Mouse (Mus musculus): Measurements from ENCODE around the gene Patl2. TPM values are rescaled to one million over a fixed set of nuclear protein-coding genes. Genes with fewer than 3 reads are reported as not detected.

Gene Patl2
- polyA plus RNA-seq, 1 experiment from 2014 or later = not detected

- no peaks in the 10 kb centered on the region; the same call in 1 of the 2 replicates for H3K4me1 ChIP-seq (ENCODE audit: control insufficient read depth, insufficient read depth, low read length)
- no peak overlapping the region for H3K9ac ChIP-seq (ENCODE audit: low read length)
- H3K27ac ChIP-seq (replicated peaks; ENCODE audit: low read depth, low read length) = no peak overlapping the region
- 80% methylated on average over 2 of the region's 2 CpGs for WGBS
- H3K4me2 ChIP-seq (ENCODE audit: low read depth, severe bottlenecking) = no peak overlapping the region
- H3K9me3 ChIP-seq (ENCODE audit: control insufficient read depth, low read length) = no peaks in the 10 kb centered on the region
- no peaks in the 10 kb centered on the region; the same call in 1 of the 2 replicates for H3K36me3 ChIP-seq (ENCODE audit: control insufficient read depth, insufficient read depth, low read length)
- H3K27me3 ChIP-seq (ENCODE audit: control insufficient read depth, insufficient read depth, low read length) = no peaks in the 10 kb centered on the region
- no peak for DNase-seq (ENCODE audit: low spot score)
- no peak for ATAC-seq (ENCODE audit: insufficient number of reproducible peaks, low FRiP score, low TSS enrichment, low read depth)
- H3K4me3 ChIP-seq (ENCODE audit: low read depth, low read length) = no peak overlapping the region
Observed at GRCm38 (mm10) chr2:122155292-122155691, 30.7 kb downstream of the Patl2 start.

- WGBS = 93% methylated on average over 2 of the region's 2 CpGs
- Histone ChIP-seq H3K4me2 (ENCODE audit: low read depth, severe bottlenecking) (no peak overlapping the region), H3K4me1 (ENCODE audit: control insufficient read depth, insufficient read depth, low read length) (no peaks in the 10 kb centered on the region; the same call in 1 of the 2 replicates), H3K9ac (ENCODE audit: low read length) (no peak overlapping the region), H3K36me3 (ENCODE audit: control insufficient read depth, insufficient read depth, low read length) (no peaks in the 10 kb centered on the region; the same call in 1 of the 2 replicates), H3K27me3 (ENCODE audit: control insufficient read depth, insufficient read depth, low read length) (no peaks in the 10 kb centered on the region), H3K4me3 (ENCODE audit: low read depth, low read length) (no peak overlapping the region), H3K27ac (replicated peaks; ENCODE audit: low read depth, low read length) (no peak overlapping the region), H3K9me3 (ENCODE audit: control insufficient read depth, low read length) (no peaks in the 10 kb centered on the region)
- ATAC-seq (ENCODE audit: insufficient number of reproducible peaks, low FRiP score, low TSS enrichment, low read depth) (no peak), DNase-seq (ENCODE audit: low spot score) (no peak)
Observed at GRCm38 (mm10) chr2:122154479-122154878, 31.5 kb downstream of the Patl2 start.

GRCm38 (mm10) chr2:122153681-122154365 lies 32.2 kb downstream of the Patl2 start:
- no peak for ATAC-seq (ENCODE audit: insufficient number of reproducible peaks, low FRiP score, low TSS enrichment, low read depth)
- 81% methylated on average over 6 of the region's 7 CpGs for WGBS
- no peaks in the 10 kb centered on the region for H3K9me3 ChIP-seq (ENCODE audit: control insufficient read depth, low read length)
- DNase-seq (ENCODE audit: low spot score) = no peak
- H3K9ac ChIP-seq (ENCODE audit: low read length) = no peak overlapping the region
- H3K36me3 ChIP-seq (ENCODE audit: control insufficient read depth, insufficient read depth, low read length) = no peaks in the 10 kb centered on the region; the same call in 1 of the 2 replicates
- no peak overlapping the region for H3K4me3 ChIP-seq (ENCODE audit: low read depth, low read length)
- H3K27me3 ChIP-seq (ENCODE audit: control insufficient read depth, insufficient read depth, low read length) = no peaks in the 10 kb centered on the region
- no peak overlapping the region for H3K4me2 ChIP-seq (ENCODE audit: low read depth, severe bottlenecking)
- no peaks in the 10 kb centered on the region; the same call in 1 of the 2 replicates for H3K4me1 ChIP-seq (ENCODE audit: control insufficient read depth, insufficient read depth, low read length)
- no peak overlapping the region for H3K27ac ChIP-seq (replicated peaks; ENCODE audit: low read depth, low read length)

- ATAC-seq (ENCODE audit: insufficient number of reproducible peaks, low FRiP score, low TSS enrichment, low read depth) (no peak), DNase-seq (ENCODE audit: low spot score) (no peak)
- H3K4me3 ChIP-seq (ENCODE audit: low read depth, low read length) = no peak overlapping the region
- H3K36me3 ChIP-seq (ENCODE audit: control insufficient read depth, insufficient read depth, low read length) = no peaks in the 10 kb centered on the region; the same call in 1 of the 2 replicates
- no peaks in the 10 kb centered on the region for H3K27me3 ChIP-seq (ENCODE audit: control insufficient read depth, insufficient read depth, low read length)
- no peak overlapping the region for H3K9ac ChIP-seq (ENCODE audit: low read length)
- H3K9me3 ChIP-seq (ENCODE audit: control insufficient read depth, low read length) = no peaks in the 10 kb centered on the region
- no peak overlapping the region for H3K4me2 ChIP-seq (ENCODE audit: low read depth, severe bottlenecking)
- no peak overlapping the region for H3K27ac ChIP-seq (replicated peaks; ENCODE audit: low read depth, low read length)
- H3K4me1 ChIP-seq (ENCODE audit: control insufficient read depth, insufficient read depth, low read length) = no peaks in the 10 kb centered on the region
- WGBS = 87% methylated on average over 3 of the region's 3 CpGs
Observed at GRCm38 (mm10) chr2:122152850-122153249, 33.1 kb downstream of the Patl2 start.

GRCm38 (mm10) chr2:122151221-122151620 lies 34.8 kb downstream of the Patl2 start:
- DNase-seq (ENCODE audit: low spot score) (no peak), ATAC-seq (ENCODE audit: insufficient number of reproducible peaks, low FRiP score, low TSS enrichment, low read depth) (no peak)
- no peaks in the 10 kb centered on the region; the same call in 1 of the 2 replicates for H3K36me3 ChIP-seq (ENCODE audit: control insufficient read depth, insufficient read depth, low read length)
- no peak overlapping the region for H3K27ac ChIP-seq (replicated peaks; ENCODE audit: low read depth, low read length)
- 85% methylated on average over 1 of the region's 1 CpGs for WGBS
- H3K4me3 ChIP-seq (ENCODE audit: low read depth, low read length) = no peak overlapping the region
- H3K4me2 ChIP-seq (ENCODE audit: low read depth, severe bottlenecking) = no peak overlapping the region
- no peaks in the 10 kb centered on the region for H3K27me3 ChIP-seq (ENCODE audit: control insufficient read depth, insufficient read depth, low read length)
- no peak overlapping the region for H3K9ac ChIP-seq (ENCODE audit: low read length)
- H3K4me1 ChIP-seq (ENCODE audit: control insufficient read depth, insufficient read depth, low read length) = no peaks in the 10 kb centered on the region
- H3K9me3 ChIP-seq (ENCODE audit: control insufficient read depth, low read length) = no peaks in the 10 kb centered on the region

GRCm38 (mm10) chr2:122149716-122150115 lies 36.3 kb downstream of the Patl2 start:
- Histone ChIP-seq H3K4me3 (ENCODE audit: low read depth, low read length) (no peak overlapping the region), H3K36me3 (ENCODE audit: control insufficient read depth, insufficient read depth, low read length) (no peaks in the 10 kb centered on the region; the same call in 1 of the 2 replicates), H3K27ac (replicated peaks; ENCODE audit: low read depth, low read length) (no peak overlapping the region), H3K4me1 (ENCODE audit: control insufficient read depth, insufficient read depth, low read length) (no peaks in the 10 kb centered on the region), H3K27me3 (ENCODE audit: control insufficient read depth, insufficient read depth, low read length) (no peaks in the 10 kb centered on the region), H3K4me2 (ENCODE audit: low read depth, severe bottlenecking) (no peak overlapping the region), H3K9ac (ENCODE audit: low read length) (no peak overlapping the region), H3K9me3 (ENCODE audit: control insufficient read depth, low read length) (no peaks in the 10 kb centered on the region)
- 80% methylated on average over 3 of the region's 3 CpGs for WGBS
- no peak for ATAC-seq (ENCODE audit: insufficient number of reproducible peaks, low FRiP score, low TSS enrichment, low read depth)
- DNase-seq (ENCODE audit: low spot score) = no peak

GRCm38 (mm10) chr2:122149316-122149715 lies 36.7 kb downstream of the Patl2 start:
- Histone ChIP-seq H3K27ac (replicated peaks; ENCODE audit: low read depth, low read length) (no peak overlapping the region), H3K9me3 (ENCODE audit: control insufficient read depth, low read length) (no peaks in the 10 kb centered on the region), H3K4me1 (ENCODE audit: control insufficient read depth, insufficient read depth, low read length) (no peaks in the 10 kb centered on the region), H3K36me3 (ENCODE audit: control insufficient read depth, insufficient read depth, low read length) (no peaks in the 10 kb centered on the region; the same call in 1 of the 2 replicates), H3K4me2 (ENCODE audit: low read depth, severe bottlenecking) (no peak overlapping the region; the same call in 1 of the 2 replicates), H3K9ac (ENCODE audit: low read length) (no peak overlapping the region), H3K4me3 (ENCODE audit: low read depth, low read length) (no peak overlapping the region), H3K27me3 (ENCODE audit: control insufficient read depth, insufficient read depth, low read length) (no peaks in the 10 kb centered on the region)
- no peak for DNase-seq (ENCODE audit: low spot score)
- WGBS = 94% methylated on average over 6 of the region's 6 CpGs
- ATAC-seq (ENCODE audit: insufficient number of reproducible peaks, low FRiP score, low TSS enrichment, low read depth) = no peak

GRCm38 (mm10) chr2:122148242-122148917 lies 37.6 kb downstream of the Patl2 start:
- 41% methylated on average over 18 of the region's 18 CpGs for WGBS
- Histone ChIP-seq H3K9ac (ENCODE audit: low read length) (peak overlapping the region; percentile 67), H3K27me3 (ENCODE audit: control insufficient read depth, insufficient read depth, low read length) (no peaks in the 10 kb centered on the region), H3K27ac (replicated peaks; ENCODE audit: low read depth, low read length) (no peak overlapping the region), H3K36me3 (ENCODE audit: control insufficient read depth, insufficient read depth, low read length) (no peaks in the 10 kb centered on the region; the same call in 1 of the 2 replicates), H3K4me1 (ENCODE audit: control insufficient read depth, insufficient read depth, low read length) (no peaks in the 10 kb centered on the region), H3K9me3 (ENCODE audit: control insufficient read depth, low read length) (no peaks in the 10 kb centered on the region), H3K4me2 (ENCODE audit: low read depth, severe bottlenecking) (peak overlapping the region; percentile 64), H3K4me3 (ENCODE audit: low read depth, low read length) (peak overlapping the region; percentile 56)
- DNase-seq (ENCODE audit: low spot score) (peak; percentile 28), ATAC-seq (ENCODE audit: insufficient number of reproducible peaks, low FRiP score, low TSS enrichment, low read depth) (no peak)
